Mouse (Mus musculus): ENCODE measurements around the gene Zfp281.

Gene Zfp281

GRCm38 (mm10) chr1:136624146-136625018 lies at the start of gene Zfp281:
Zfp281 (plus strand) TSS chr1:136624901.
- DNase-seq = peak; percentile 94 to 95

- DNase-seq = no peak
These were observed 46.6 kb upstream of the Zfp281 start for GRCm38 (mm10) chr1:136577890-136578663.

DNA sequence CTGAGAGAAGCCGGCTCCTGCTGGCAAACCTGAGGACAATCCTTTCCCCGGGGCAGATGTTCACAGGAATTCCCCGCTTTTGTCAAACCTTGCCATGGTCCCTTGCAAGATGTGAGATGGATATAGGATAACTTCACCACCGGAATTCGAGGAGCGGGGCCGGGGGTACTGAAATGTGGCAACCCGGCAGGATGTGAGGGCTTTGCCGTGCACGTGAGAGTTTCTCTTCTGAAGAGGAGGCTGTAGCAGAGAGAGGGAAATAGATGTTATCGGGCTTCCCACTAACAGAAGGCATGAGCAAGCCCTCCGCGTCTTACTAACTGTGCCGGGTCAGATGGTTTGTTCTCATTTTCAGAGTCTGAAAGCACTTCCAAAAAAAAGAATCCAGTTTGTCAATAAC lies 45.3 kb upstream of the Zfp281 start:
- DNase-seq = no peak

GRCm38 (mm10) chr1:136580266-136580665 lies 44.4 kb upstream of the Zfp281 start:
- DNase-seq = no peak

GRCm38 (mm10) chr1:136581841-136582240 lies 42.9 kb upstream of the Zfp281 start:
- DNase-seq = no peak

DNA sequence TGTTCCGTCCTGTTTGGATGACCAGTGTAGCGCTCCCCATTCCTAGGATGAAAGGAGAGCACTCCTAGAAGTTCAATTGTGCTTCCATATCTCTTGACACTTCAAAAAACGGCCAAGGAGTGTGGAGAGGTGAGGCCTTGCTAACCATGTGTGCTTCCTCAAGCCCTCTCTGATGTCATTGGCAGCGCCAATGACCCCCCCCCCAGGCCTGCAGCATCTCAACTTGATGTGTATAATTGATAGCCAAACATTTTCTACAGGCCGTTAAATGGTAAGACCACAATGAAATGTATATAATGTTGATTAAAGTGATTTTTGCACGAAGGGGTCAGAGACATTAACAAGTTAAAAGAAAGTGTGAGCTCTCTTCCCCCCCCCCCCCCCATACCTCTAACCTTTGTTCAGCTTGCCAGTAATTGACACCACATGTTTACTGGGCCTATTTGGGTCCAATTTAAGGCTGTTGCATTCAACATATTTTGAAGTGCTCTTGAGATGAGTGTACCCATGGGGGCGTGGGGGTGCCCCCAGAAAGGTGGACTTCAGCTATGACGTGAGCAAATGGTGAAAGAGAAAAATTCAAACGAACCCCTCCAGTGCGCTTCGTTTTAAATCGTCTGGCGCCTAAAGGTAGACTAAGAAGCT lies 36.8 kb upstream of the Zfp281 start:
- DNase-seq = no peak

DNA sequence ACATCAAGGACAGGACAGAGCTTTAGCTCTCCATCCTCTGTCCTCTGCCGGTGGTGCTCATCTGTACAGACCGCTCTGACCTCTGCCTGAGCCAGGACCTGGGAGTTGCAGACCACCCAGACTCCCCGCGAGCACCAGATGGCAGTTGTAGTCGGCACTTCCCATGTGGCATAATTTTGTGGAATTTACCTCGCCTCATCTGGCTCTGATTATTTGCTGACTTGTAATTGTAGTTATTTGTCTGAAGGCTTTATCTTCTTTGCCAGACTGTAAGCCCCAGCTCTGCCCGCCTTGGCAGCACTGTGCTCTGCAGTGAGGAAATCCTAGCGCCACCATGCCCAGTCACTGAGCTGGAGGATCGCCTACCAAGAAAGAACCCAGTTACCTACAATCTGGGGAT lies 35.8 kb upstream of the Zfp281 start:
- no peak for DNase-seq

- DNase-seq = no peak
These were observed 32.0 kb upstream of the Zfp281 start for GRCm38 (mm10) chr1:136592741-136593140.

DNA sequence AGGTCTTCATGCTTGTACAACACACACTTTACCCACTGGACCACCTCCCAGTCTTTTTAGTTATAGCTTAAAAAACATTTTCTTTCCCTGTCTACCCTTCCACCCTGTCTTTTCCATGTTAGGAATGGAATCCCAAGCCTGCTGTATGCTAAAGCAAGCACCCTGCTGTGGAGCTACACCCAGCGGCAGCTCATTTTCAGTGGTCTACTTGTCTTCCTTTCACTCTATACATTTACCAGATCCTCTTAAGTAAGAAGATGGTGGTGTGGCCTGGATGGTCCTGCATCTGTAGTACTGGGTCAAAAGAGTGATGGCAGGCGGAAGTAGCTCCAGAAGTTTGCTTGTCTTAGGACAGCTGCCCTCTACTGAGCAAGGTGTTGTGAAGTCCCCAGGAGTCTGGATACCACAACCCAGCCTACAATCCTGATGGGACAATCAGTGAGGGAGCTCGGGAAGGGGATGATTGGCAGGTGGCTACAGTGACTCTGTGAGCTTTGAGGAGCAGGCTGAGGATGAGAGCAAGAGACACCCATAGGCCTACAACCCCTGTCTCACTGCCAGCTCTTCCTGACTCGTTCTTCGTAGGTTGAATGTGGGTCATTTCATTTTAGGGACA lies 30.4 kb upstream of the Zfp281 start:
- no peak for DNase-seq

DNA sequence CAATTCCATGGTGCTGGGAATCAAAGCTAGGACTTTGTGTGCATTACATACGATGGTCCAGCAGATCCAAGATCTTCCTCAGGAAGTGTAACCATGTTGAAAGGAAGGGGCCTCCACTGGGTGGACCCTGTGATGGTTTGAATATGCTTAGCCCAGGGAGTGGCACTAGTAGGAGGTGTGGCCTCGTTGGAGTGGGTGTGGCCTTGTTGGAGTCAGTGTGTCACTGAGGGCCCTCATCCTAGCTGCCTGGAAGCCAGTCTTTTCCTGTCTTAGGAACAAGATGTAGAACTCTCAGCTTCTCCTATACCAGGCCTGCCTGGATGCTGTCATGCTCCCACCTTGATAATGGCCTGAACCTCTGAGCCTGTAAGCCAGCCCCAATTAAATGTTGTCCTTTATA lies 27.9 kb upstream of the Zfp281 start:
- no peak for DNase-seq

DNA sequence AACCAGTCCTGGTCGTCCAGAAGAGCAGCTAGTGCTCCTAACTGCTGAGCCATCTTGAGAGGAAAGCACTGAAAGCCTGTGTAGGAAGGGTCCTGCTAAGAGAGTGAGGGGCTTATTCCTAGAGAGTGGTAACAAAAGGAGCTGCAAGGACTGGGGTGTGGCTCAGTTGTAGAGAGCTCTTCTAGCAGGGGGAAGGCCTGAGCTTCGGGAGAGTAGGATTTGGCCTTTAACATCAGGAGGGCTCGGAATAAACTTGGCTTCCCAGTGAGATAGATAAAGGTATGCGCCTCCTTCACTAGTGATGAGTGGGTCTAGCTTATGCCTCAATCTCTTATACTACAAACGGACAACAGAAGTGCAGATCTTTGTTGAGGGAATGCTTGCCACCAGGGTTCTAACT lies 26.4 kb upstream of the Zfp281 start:
- DNase-seq = no peak

GRCm38 (mm10) chr1:136600067-136600466 lies 24.6 kb upstream of the Zfp281 start:
- DNase-seq = no peak

DNA sequence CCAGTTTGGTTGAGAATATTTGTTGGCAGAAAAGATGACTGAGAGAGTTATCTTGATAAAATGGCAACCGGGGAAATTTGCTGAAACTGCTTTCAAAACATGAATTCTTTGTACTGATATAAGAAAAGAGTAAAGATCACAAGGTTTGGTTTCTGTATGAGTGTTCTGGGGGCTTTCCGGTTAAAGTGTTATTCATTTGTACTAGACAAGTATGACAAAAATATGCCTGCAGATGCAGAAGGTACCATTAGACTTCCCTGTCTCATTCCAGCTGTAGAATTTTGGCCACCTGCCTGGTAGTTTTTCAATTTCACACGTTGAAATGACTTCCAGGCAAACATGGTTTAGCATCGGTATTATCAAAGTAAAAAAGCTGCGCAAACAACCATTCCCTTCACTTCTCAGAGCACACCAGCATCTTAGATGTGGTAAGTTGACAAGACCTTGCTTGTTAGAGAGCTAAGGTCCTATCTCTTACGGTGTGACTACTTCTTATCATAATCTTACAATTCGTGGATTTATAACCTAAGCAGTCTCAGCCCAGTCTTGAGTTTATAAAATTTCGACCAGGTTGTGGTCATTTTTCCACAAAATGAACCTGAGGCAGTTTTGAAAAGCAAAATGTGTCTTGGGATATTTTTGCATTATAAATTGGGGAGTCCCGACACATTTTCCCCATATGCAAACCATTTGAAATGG lies 23.9 kb upstream of the Zfp281 start:
- DNase-seq = no peak

DNA sequence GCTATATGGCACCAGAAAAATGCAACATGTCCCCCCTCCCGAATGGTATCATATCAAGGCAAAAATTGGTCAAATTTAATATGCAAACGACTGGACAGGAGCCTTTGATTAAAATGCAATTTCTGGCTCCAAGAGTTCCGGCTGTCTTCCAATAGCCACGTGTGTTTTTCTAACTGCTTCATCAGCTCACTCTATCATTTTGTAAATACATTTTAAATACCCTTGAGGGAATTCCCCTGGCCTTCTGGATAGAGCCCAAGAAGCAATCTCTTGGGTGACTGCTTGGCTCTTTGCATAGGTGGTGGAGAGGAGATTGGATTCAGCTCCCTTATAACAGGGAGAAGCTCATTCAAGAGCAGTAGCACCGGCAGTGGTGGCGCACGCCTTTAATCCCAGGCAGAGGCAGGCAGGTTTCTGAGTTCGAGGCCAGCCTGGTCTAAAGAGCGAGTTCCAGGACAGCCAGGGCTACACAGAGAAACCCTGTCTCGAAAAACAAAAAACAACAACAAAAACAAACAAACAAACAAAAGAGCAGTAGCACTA lies 23.3 kb upstream of the Zfp281 start:
- no peak for DNase-seq

GRCm38 (mm10) chr1:136602303-136602702 lies 22.4 kb upstream of the Zfp281 start:
- no peak for DNase-seq

DNA sequence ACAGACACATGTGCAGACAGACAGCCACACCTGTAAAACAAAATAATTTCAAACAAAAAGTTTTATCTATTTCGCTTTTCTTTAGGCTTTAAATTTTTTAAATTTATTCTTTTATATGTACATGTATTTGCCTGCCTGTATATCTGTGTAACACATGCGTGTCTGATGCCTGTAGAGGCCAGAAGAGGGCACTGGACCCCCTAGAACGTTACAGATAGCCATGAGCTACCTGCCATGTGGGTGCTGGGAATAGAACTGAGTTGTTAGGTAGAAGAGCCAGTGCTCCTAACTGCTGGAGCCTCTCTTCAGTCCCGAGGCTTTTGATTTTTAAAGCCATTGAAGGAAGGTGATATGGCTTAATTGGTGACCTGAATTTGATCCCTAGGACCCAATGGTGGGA lies 20.5 kb upstream of the Zfp281 start:
- no peak for DNase-seq

DNA sequence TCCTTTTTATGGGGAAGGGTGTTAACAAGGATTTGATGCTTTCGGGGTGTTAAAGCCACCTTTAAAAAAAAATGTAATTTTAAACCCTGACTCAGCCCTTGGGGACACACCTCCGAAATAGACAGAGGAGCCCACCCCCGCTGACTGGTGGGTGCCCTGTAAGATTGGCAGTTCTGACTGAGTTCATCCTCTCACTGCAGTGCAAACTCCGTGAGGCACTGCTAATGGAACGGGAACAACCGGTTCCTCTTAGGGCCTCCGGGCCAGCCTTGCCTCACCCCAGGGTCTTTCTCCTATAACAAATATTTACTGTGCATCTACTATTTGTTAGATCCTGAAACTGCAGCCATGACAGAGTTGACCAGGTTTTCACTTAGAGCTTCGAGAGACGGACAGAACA lies 18.9 kb upstream of the Zfp281 start:
- DNase-seq = no peak

DNA sequence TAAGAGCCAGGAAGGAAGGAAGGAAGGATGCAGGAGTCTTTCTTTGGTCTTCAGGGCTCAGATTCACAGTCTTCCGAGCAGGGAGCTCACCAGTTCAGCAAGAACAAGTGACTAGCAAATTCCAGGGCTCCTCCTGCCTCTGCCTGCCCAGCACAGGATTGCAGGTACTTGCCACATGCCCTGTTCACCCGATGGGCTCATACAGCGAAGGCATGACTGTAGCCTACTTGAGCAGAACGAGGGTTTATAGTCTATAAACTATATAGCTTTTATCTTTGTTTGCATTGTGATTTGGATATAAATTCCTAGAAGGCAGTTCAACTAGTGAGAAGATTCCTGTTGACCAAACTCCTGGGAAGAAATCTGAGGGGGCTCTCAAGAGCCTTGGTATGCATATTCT lies 18.4 kb upstream of the Zfp281 start:
- DNase-seq = no peak

GRCm38 (mm10) chr1:136608339-136609261 lies 16.1 kb upstream of the Zfp281 start:
- DNase-seq = no peak

DNA sequence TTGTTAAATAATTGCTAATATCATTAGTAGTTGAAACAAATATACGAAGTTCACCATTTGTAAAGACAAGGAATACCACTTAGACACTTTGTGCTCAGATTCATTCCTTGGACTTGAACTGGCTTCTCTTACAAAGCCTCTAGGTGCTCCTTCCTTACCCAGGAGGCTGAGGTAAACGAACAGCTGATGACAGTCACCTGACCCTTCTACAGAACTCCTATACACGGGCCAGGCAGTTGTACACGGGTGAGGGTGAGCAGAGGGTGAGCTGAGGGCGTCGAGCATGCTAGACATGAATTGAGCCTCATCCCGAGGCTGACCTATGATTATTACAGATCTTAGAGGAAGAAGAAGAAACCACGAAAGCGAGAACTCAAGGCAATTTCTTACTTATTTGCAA lies 12.9 kb upstream of the Zfp281 start:
- DNase-seq = no peak

DNA sequence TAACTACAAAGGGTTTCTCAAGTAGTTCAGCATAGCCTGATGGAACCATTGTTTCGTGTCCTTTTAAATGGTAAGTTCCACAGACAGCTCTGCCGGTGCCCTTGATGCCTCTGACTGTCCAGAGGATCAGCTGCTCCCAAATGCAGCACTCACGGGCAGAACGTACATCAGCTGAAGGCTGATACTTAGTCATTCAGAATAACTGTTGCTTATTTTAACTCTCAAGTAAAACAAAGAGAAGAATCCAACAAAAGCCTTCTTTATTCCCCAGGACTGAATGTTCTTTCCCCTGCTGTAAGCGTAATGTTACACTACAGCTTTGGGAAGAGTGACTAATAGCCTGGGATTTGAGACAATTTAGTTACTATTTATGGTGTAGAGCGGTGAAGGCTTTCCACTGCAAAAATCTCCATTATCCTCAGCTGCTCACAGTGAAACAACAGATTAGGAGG lies 11.4 kb upstream of the Zfp281 start:
- no peak for DNase-seq

Measured in kidney, adult 8-10 months (tissue).